Mouse (Mus musculus): ENCODE data around the gene Gm20696. TPM values are rescaled to one million over a fixed set of nuclear protein-coding genes. Genes with fewer than 3 reads are reported as not detected.

The Gm20696 gene
- polyA plus RNA-seq, 1 experiment from 2014 or later: 2.3 TPM

- Histone ChIP-seq H3K27ac (ENCODE audit: low read length) (no peak overlapping the region), H3K27me3 (ENCODE audit: control insufficient read depth, insufficient read depth, low read length) (no peaks in the 10 kb centered on the region), H3K4me3 (ENCODE audit: low read length) (no peak overlapping the region), H3K4me1 (ENCODE audit: control insufficient read depth, insufficient read depth, low read length) (no peaks in the 10 kb centered on the region), H3K36me3 (ENCODE audit: control insufficient read depth, insufficient read depth) (peaks cover 3% of the 10 kb centered on the region), H3K9ac (ENCODE audit: low read length) (no peak overlapping the region), H3K9me3 (replicated peaks; ENCODE audit: control insufficient read depth, low read length) (no peaks in the 10 kb centered on the region), H3K4me2 (ENCODE audit: low read depth, low read length) (no peak overlapping the region)
- no peak for ATAC-seq (replicated peaks; ENCODE audit: extremely low read depth, insufficient read depth, low FRiP score)
- 67% methylated on average over 9 of the region's 9 CpGs for WGBS
Measured at GRCm38 (mm10) chr6:99636121-99636520, 30.5 kb downstream of the Gm20696 start.

- H3K4me3 ChIP-seq (ENCODE audit: low read length): no peak overlapping the region
- H3K27me3 ChIP-seq (ENCODE audit: control insufficient read depth, insufficient read depth, low read length): no peaks in the 10 kb centered on the region
- H3K36me3 ChIP-seq (ENCODE audit: control insufficient read depth, insufficient read depth): 0 out of 2 replicates have a peak, but pooled peaks cover 3% of the 10 kb centered on the region
- 70% methylated on average over 32 of the region's 32 CpGs for WGBS
- no peak overlapping the region for H3K27ac ChIP-seq (ENCODE audit: low read length)
- no peaks in the 10 kb centered on the region for H3K4me1 ChIP-seq (ENCODE audit: control insufficient read depth, insufficient read depth, low read length)
- no peak overlapping the region for H3K9ac ChIP-seq (ENCODE audit: low read length)
- H3K4me2 ChIP-seq (ENCODE audit: low read depth, low read length): no peak overlapping the region
- no peak for ATAC-seq (replicated peaks; ENCODE audit: extremely low read depth, insufficient read depth, low FRiP score)
- H3K9me3 ChIP-seq (replicated peaks; ENCODE audit: control insufficient read depth, low read length): no peaks in the 10 kb centered on the region
Measured at GRCm38 (mm10) chr6:99632121-99632980, 34.2 kb downstream of the Gm20696 start.

GRCm38 (mm10) chr6:99631637-99632036 lies 35.0 kb downstream of the Gm20696 start:
- Histone ChIP-seq H3K27ac (ENCODE audit: low read length) (no peak overlapping the region), H3K9me3 (replicated peaks; ENCODE audit: control insufficient read depth, low read length) (no peaks in the 10 kb centered on the region), H3K4me3 (ENCODE audit: low read length) (no peak overlapping the region), H3K27me3 (ENCODE audit: control insufficient read depth, insufficient read depth, low read length) (no peaks in the 10 kb centered on the region), H3K9ac (ENCODE audit: low read length) (no peak overlapping the region), H3K4me1 (ENCODE audit: control insufficient read depth, insufficient read depth, low read length) (no peaks in the 10 kb centered on the region), H3K4me2 (ENCODE audit: low read depth, low read length) (no peak overlapping the region), H3K36me3 (ENCODE audit: control insufficient read depth, insufficient read depth) (0 out of 2 replicates have a peak, but pooled peaks cover 3% of the 10 kb centered on the region)
- ATAC-seq (replicated peaks; ENCODE audit: extremely low read depth, insufficient read depth, low FRiP score): no peak
- 86% methylated on average over 5 of the region's 5 CpGs for WGBS

GRCm38 (mm10) chr6:99629726-99630458 lies 36.7 kb downstream of the Gm20696 start:
- no peak for ATAC-seq (replicated peaks; ENCODE audit: extremely low read depth, insufficient read depth, low FRiP score)
- 85% methylated on average over 8 of the region's 8 CpGs for whole genome bisulfite sequencing
- Histone ChIP-seq H3K4me2 (ENCODE audit: low read depth, low read length) (no peak overlapping the region), H3K9ac (ENCODE audit: low read length) (no peak overlapping the region), H3K4me3 (ENCODE audit: low read length) (no peak overlapping the region), H3K27me3 (ENCODE audit: control insufficient read depth, insufficient read depth, low read length) (no peaks in the 10 kb centered on the region), H3K36me3 (ENCODE audit: control insufficient read depth, insufficient read depth) (0 out of 2 replicates have a peak, but pooled peaks cover 3% of the 10 kb centered on the region), H3K27ac (ENCODE audit: low read length) (no peak overlapping the region), H3K9me3 (replicated peaks; ENCODE audit: control insufficient read depth, low read length) (no peaks in the 10 kb centered on the region), H3K4me1 (ENCODE audit: control insufficient read depth, insufficient read depth, low read length) (no peaks in the 10 kb centered on the region)

DNA sequence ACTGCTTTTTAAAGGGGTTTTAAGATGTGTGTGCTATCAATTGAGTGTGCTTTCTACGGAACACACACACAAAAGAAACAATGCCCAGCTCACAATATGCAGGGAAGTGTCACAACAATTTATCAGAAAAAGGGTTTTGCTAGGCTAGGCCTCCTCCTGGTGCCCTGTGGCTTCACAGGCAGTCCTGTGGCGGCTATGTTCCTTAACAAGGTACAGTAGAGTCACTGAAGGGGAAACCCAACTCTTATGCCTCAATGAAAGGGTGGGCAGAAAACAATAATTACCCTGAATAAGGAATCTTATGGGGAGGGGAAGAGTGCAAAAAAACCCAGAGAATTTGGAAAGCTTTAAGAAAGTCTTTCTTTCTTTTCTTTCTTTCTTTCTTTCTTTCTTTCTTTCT lies 40.2 kb downstream of the Gm20696 start:
- ATAC-seq (replicated peaks; ENCODE audit: extremely low read depth, insufficient read depth, low FRiP score): no peak
- H3K36me3 ChIP-seq (ENCODE audit: control insufficient read depth, insufficient read depth): 0 out of 2 replicates have a peak, but pooled peaks cover 3% of the 10 kb centered on the region
- no peak overlapping the region for H3K4me3 ChIP-seq (ENCODE audit: low read length)
- H3K4me2 ChIP-seq (ENCODE audit: low read depth, low read length): no peak overlapping the region
- no peak overlapping the region for H3K9ac ChIP-seq (ENCODE audit: low read length)
- H3K9me3 ChIP-seq (replicated peaks; ENCODE audit: control insufficient read depth, low read length): no peaks in the 10 kb centered on the region
- H3K4me1 ChIP-seq (ENCODE audit: control insufficient read depth, insufficient read depth, low read length): no peaks in the 10 kb centered on the region
- H3K27ac ChIP-seq (ENCODE audit: low read length): no peak overlapping the region
- no peaks in the 10 kb centered on the region for H3K27me3 ChIP-seq (ENCODE audit: control insufficient read depth, insufficient read depth, low read length)
- WGBS: 80% methylated on average over 2 of the region's 2 CpGs

- Histone ChIP-seq H3K4me3 (ENCODE audit: low read length) (no peak overlapping the region), H3K27me3 (ENCODE audit: control insufficient read depth, insufficient read depth, low read length) (no peaks in the 10 kb centered on the region), H3K9me3 (replicated peaks; ENCODE audit: control insufficient read depth, low read length) (no peaks in the 10 kb centered on the region), H3K27ac (ENCODE audit: low read length) (no peak overlapping the region), H3K4me2 (ENCODE audit: low read depth, low read length) (no peak overlapping the region), H3K9ac (ENCODE audit: low read length) (no peak overlapping the region), H3K4me1 (ENCODE audit: control insufficient read depth, insufficient read depth, low read length) (no peaks in the 10 kb centered on the region), H3K36me3 (ENCODE audit: control insufficient read depth, insufficient read depth) (0 out of 2 replicates have a peak, but pooled peaks cover 3% of the 10 kb centered on the region)
- no peak for ATAC-seq (replicated peaks; ENCODE audit: extremely low read depth, insufficient read depth, low FRiP score)
- WGBS: 47% methylated on average over 7 of the region's 7 CpGs
Measured at GRCm38 (mm10) chr6:99625803-99626202, 40.8 kb downstream of the Gm20696 start.

GRCm38 (mm10) chr6:99625306-99625705 lies 41.3 kb downstream of the Gm20696 start:
- ATAC-seq (replicated peaks; ENCODE audit: extremely low read depth, insufficient read depth, low FRiP score): no peak
- 68% methylated on average over 7 of the region's 7 CpGs for WGBS
- no peaks in the 10 kb centered on the region for H3K27me3 ChIP-seq (ENCODE audit: control insufficient read depth, insufficient read depth, low read length)

DNA sequence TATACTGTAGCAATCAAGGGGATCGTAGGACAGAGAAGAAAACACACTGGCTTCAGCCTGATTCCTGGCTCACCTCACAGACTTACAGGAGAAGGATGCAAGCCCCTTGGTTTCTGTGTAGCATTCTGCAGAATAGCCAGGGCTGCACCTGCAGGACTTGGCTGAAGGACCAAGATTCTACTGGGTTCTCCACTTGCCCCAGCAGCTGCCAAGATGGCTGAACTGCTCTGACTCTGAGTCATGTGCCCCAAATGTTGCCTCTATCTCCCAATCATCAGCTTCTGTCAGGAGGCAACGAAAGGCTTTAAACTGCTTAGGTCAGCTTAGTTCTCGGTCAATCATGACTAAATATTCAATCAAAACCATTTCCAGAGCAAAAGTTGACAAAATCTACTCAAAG lies 42.1 kb downstream of the Gm20696 start:
- ATAC-seq (replicated peaks; ENCODE audit: extremely low read depth, insufficient read depth, low FRiP score): no peak
- no peak overlapping the region for H3K4me3 ChIP-seq (ENCODE audit: low read length)
- H3K9me3 ChIP-seq (replicated peaks; ENCODE audit: control insufficient read depth, low read length): no peaks in the 10 kb centered on the region
- peaks cover 2% of the 10 kb centered on the region; the same call in 1 of the 2 replicates for H3K4me1 ChIP-seq (ENCODE audit: control insufficient read depth, insufficient read depth, low read length)
- H3K36me3 ChIP-seq (ENCODE audit: control insufficient read depth, insufficient read depth): 0 out of 2 replicates have a peak, but pooled peaks cover 3% of the 10 kb centered on the region
- no peaks in the 10 kb centered on the region for H3K27me3 ChIP-seq (ENCODE audit: control insufficient read depth, insufficient read depth, low read length)
- 83% methylated on average over 3 of the region's 3 CpGs for WGBS
- no peak overlapping the region for H3K9ac ChIP-seq (ENCODE audit: low read length)
- no peak overlapping the region for H3K27ac ChIP-seq (ENCODE audit: low read length)
- H3K4me2 ChIP-seq (ENCODE audit: low read depth, low read length): no peak overlapping the region

More at GRCm38 (mm10) chr6:99625306-99625705, 41.3 kb downstream of the Gm20696 start:
- Histone ChIP-seq H3K4me2 (ENCODE audit: low read depth, low read length) (no peak overlapping the region), H3K9me3 (replicated peaks; ENCODE audit: control insufficient read depth, low read length) (no peaks in the 10 kb centered on the region), H3K4me3 (ENCODE audit: low read length) (no peak overlapping the region), H3K9ac (ENCODE audit: low read length) (no peak overlapping the region), H3K4me1 (ENCODE audit: control insufficient read depth, insufficient read depth, low read length) (no peaks in the 10 kb centered on the region), H3K36me3 (ENCODE audit: control insufficient read depth, insufficient read depth) (0 out of 2 replicates have a peak, but pooled peaks cover 3% of the 10 kb centered on the region), H3K27ac (ENCODE audit: low read length) (no peak overlapping the region)

- Histone ChIP-seq H3K27me3 (ENCODE audit: control insufficient read depth, insufficient read depth, low read length) (no peaks in the 10 kb centered on the region), H3K4me3 (ENCODE audit: low read length) (no peak overlapping the region), H3K9me3 (replicated peaks; ENCODE audit: control insufficient read depth, low read length) (no peaks in the 10 kb centered on the region), H3K27ac (ENCODE audit: low read length) (no peak overlapping the region), H3K9ac (ENCODE audit: low read length) (no peak overlapping the region), H3K36me3 (ENCODE audit: control insufficient read depth, insufficient read depth) (no peaks in the 10 kb centered on the region), H3K4me1 (ENCODE audit: control insufficient read depth, insufficient read depth, low read length) (peaks cover 2% of the 10 kb centered on the region; the same call in 1 of the 2 replicates), H3K4me2 (ENCODE audit: low read depth, low read length) (no peak overlapping the region)
- 23% methylated on average over 6 of the region's 6 CpGs for WGBS
- ATAC-seq (replicated peaks; ENCODE audit: extremely low read depth, insufficient read depth, low FRiP score): no peak
Measured at GRCm38 (mm10) chr6:99623641-99624040, 43.0 kb downstream of the Gm20696 start.

All from heart, embryonic 16.5 days (tissue).